Mouse (Mus musculus) heart, adult 8-10 months (tissue): ENCODE results near the gene Apex1. TPM values are rescaled to one million over a fixed set of nuclear protein-coding genes. Genes with fewer than 3 reads are reported as not detected.
A peak's percentile ranks its signal among the peaks of the same experiment; 100 is the strongest.
"Not testable (repeated sequence)": the region's sequence is repeated elsewhere in the genome, so short reads cannot be mapped to it uniquely, and the experiment has no call there.

Experiments used
- DNase-seq: peaks from one replicate; pipeline ENCODE4 v3.0.0; 2022; ENCODE audit warnings: low spot score
- total RNA-seq, 4 experiments: library from RNA; stranded (reverse); gene quantifications; 2 replicates each; pipeline ENCODE4 v1.2.4; 2022

Apex1 gene
- total RNA-seq, 4 experiments from 2014 or later = 23.1 to 33.8 (median 26.7) TPM

- no peak for DNase-seq
Measured at GRCm38 (mm10) chr14:50925111-50925920, 548 bp downstream of the Apex1 start.

- DNase-seq = no peak
Measured at GRCm38 (mm10) chr14:50927366-50927765, 2.6 kb downstream of the Apex1 start.

- DNase-seq = no peak
Measured at GRCm38 (mm10) chr14:50929951-50930350, 5.2 kb downstream of the Apex1 start.

GRCm38 (mm10) chr14:50930377-50930753 is 5.6 kb downstream of the Apex1 start:
- DNase-seq = no peak

GRCm38 (mm10) chr14:50930754-50931492 is 6.2 kb downstream of the Apex1 start, which contains the start of the genes Pip4p1 and Pnp:
Pip4p1 (minus strand) TSS chr14:50930856.
Pnp (plus strand) TSS chr14:50931082.
- DNase-seq = peak; percentile 99

- DNase-seq = no peak
Measured at GRCm38 (mm10) chr14:50931493-50932020, 6.8 kb downstream of the Apex1 start.

GRCm38 (mm10) chr14:50936649-50937048 is 11.9 kb downstream of the Apex1 start:
- DNase-seq = no peak

GRCm38 (mm10) chr14:50938119-50938908 is 13.5 kb downstream of the Apex1 start:
- DNase-seq = no peak

GRCm38 (mm10) chr14:50938940-50939339 is 14.2 kb downstream of the Apex1 start:
- DNase-seq = no peak

- peak; percentile 98 for DNase-seq
Measured at GRCm38 (mm10) chr14:50943932-50944667, 19.3 kb downstream of the Apex1 start, which contains the start of gene Gm49342. Gm49342 (plus strand) TSS chr14:50944517.

GRCm38 (mm10) chr14:50944668-50945033 is 19.9 kb downstream of the Apex1 start:
- DNase-seq = not testable (repeated sequence)

GRCm38 (mm10) chr14:50945081-50945480 is 20.3 kb downstream of the Apex1 start:
- not testable (repeated sequence) for DNase-seq

GRCm38 (mm10) chr14:50945526-50945925 is 20.8 kb downstream of the Apex1 start:
- not testable (repeated sequence) for DNase-seq

- no peak for DNase-seq
Measured at GRCm38 (mm10) chr14:50955487-50955886, 30.7 kb downstream of the Apex1 start.

- DNase-seq = peak; percentile 55
Measured at GRCm38 (mm10) chr14:50955942-50956508, 31.3 kb downstream of the Apex1 start, which contains the start of gene Pnp2. Pnp2 (plus strand) TSS chr14:50955992.

- DNase-seq = not testable (repeated sequence)
Measured at GRCm38 (mm10) chr14:50956724-50957123, 32.0 kb downstream of the Apex1 start.

GRCm38 (mm10) chr14:50957146-50957545 is 32.4 kb downstream of the Apex1 start:
- DNase-seq = not testable (repeated sequence)

- not testable (repeated sequence) for DNase-seq
Measured at GRCm38 (mm10) chr14:50958289-50958995, 33.7 kb downstream of the Apex1 start.

- no peak for DNase-seq
Measured at GRCm38 (mm10) chr14:50968216-50968980, 43.6 kb downstream of the Apex1 start.
